Mouse (Mus musculus) retina, postnatal 7 days (tissue): ENCODE measurements around the gene Nsun5.
"Not testable (repeated sequence)": the region's sequence is repeated elsewhere in the genome, so short reads cannot be mapped to it uniquely, and the experiment has no call there.

Source experiments
- DNase-seq: peaks from one replicate; pipeline ENCODE4 v3.0.0-alpha.2; 2012; ENCODE audit warnings: low read depth, low spot score

The Nsun5 gene

DNA sequence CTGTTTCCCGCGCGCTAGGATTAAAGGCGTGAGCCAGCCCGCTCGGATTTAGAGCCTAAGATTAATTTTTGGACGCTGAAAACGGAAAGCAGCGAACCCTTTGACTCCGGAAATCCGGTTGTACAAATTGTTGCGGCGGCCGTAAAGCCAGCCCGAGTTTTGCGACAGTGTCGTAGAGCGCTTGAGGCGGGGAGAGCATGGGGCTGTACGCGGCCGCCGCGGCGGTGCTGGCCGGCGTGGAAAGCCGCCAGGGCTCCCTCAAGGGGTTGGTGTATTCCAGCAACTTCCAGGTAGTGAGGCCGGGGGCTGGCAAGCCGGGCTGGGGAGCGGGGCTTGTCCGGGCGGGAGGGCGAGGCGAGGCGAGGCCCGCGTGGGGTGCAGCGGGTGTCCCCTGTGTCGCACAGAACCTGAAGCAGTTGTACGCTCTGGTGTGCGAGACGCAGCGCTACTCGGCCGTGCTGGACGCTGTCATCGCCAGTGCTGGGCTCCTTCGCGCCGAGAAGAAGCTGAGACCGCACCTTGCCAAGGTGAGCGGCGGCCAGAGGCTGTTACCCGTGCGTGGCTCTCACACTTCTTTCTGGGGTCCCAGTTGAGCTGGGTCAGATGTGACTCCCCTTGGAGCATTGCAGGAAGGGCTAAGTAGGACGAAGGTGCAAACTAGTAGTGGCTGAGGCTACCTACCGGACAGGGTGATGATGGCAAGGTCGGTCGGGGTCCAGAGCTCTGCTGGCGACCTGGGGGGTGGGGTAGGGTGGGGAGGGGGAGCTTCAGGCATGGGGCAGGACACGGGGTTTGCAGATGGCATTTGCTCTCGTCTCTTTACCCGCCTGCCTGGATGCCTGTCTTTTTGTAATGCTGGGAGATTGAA is at the start of gene Nsun5:
Nsun5 (plus strand) TSS at position 167 of the 868 bp plus-strand sequence.
- DNase-seq: peak; percentile 96

DNA sequence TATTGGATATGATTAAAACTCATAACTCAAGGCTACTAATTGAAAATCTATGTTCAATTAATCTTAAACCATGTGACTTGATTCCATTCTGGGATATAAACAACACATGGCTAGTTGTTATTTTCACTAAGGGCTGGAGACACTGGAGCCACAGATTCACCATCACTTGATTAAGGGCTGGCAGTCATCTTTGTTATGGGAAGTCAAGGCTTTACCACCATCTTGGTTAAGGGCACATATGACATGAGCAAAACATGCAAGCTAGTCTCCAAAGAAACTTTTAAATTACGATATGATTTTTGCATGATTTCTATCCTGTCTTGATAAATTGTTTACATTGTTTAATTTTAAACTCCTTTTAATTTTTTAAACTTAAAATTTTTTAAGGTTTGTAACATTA is 47.6 kb upstream of the Nsun5 start:
- DNase-seq: no peak

DNA sequence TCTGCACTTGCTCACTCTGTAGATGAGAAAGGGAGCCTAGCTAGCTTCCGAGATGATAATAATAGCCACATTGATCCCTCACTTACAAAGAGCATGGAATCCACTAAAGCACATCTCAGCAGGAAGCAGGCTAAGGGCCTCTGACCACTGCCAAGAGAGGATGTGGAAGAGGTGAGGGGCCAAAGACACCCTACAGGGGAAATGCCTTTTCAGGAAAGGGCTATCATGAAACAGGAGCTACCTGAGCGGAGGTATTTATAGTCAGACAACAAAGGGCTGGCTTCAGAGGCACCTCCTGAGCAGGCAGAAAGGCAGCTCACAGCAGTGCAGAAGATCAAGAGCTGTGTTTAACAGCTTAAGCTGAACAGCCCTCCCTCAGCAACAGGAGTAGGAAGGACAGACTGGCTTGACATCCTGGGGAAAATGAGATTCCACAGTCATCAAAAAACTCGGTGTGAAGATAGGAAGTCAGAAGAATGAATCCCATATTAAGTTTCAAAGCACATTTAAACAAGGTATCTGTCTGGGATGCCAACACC is 43.6 kb upstream of the Nsun5 start:
- DNase-seq: no peak

DNA sequence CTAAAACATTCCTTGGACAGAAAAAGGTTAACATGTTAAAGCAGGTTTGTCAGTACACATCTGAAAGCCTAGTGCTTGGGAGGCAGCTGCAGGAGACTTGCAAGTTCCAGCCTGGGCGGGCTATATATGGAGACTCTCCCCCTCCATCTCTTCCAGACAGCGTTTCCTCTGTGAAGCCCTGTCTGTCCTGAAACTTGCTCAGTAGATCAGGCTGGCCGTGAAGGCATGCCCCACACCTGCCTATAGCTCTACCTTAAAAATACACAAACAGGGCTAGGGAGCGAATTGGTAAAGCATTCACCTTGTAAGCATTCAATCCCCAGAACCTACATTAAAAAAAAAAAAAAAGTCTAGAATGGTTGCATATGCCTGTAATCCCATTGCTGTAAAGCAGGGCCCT is 40.3 kb upstream of the Nsun5 start:
- DNase-seq: no peak

DNA sequence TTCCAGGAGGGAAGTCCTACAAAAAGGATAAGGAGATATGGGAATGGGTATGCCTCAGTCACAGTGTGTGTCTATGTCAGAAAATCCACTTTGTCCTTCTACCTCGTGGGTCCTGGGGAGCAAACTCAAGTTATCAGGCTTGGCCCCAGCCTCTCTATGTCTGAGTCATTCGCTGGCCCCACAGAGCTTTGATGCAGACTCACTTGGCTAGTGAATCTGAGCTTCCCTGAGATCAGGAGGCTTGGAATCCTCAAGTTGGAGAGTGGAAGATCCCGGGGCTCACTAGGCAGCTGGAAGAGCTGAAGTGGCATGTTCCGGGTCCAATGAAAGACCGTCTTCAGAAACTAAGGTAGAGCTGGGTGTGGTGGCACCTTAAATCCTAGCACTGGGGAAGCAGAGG is 39.6 kb upstream of the Nsun5 start:
- DNase-seq: no peak

DNA sequence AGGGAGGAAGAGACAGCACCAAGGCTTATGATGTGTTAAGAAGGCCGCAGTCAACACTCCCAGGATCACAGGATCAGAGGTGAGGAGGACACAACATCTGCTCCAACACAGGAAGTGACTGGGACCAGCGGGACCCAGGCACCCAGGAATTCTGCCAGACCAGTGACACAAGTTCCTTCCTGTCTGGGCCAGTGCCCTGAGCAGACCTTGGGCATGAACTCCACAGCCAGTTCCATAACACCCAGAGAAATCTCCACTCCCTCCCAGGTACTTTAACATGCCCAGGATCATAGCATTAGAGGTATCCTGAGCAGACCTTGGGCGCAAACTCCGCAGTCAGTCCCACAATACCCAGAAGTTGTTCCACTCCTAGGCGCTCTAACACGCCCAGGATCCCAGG is 38.6 kb upstream of the Nsun5 start:
- DNase-seq: no peak

DNA sequence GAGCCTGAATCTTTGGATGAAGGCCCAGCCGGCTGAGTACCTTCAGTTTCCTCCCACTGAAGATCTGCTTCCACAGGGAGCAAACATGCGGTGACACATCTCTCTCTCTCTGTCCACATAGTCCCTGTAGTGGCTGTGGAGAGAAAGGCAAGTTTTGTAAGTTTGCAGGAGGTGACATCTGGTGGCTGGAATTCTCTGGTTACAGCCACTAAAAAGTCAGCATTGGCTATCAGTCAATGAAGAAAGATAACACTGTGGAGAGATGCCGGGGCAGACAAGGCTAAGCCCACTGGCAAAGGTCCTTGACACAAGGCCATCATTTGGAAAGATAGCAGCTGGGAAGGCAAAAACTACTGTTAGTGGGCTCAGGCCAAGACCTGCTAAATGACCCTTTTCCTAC is 32.2 kb upstream of the Nsun5 start:
- no peak for DNase-seq

DNA sequence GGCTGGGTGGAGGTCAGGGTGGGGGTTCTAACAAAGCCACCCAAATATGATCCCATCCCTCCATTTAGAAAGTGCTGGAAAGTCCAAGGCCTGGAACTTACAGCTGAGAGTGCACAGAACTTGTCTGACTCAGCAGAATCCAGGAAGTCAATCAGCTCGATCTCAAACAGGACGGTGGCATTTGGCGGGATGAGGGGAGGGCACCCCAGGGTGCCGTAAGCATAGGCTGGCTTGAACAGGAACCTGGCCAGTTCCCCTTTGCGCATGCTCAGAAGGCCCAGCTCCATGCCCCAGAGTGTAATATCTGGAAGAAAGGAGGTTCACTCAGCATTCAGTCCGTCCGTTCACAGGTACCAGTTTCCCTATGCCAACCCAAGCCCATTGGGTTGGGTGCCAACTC is 23.8 kb upstream of the Nsun5 start:
- DNase-seq: no peak

DNA sequence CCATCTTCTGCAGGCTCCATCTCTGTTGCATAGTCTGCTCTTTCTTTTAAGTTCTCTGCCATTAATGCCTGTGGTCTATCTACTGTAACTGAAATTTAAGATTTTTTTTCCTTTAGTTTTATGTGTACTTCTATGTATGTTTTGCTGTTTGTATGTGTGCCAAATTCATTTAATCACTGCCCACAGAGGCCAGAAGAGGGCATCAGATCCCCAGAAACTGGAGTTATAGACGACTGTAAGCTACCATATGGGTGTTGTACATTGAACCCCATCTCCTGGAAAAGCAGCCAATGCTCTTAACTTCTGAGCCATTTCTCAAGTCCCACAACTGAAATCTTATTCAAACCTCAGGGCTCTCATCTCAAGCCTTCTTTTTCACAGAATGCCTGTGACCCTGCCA is 23.3 kb upstream of the Nsun5 start:
- DNase-seq: no peak

DNA sequence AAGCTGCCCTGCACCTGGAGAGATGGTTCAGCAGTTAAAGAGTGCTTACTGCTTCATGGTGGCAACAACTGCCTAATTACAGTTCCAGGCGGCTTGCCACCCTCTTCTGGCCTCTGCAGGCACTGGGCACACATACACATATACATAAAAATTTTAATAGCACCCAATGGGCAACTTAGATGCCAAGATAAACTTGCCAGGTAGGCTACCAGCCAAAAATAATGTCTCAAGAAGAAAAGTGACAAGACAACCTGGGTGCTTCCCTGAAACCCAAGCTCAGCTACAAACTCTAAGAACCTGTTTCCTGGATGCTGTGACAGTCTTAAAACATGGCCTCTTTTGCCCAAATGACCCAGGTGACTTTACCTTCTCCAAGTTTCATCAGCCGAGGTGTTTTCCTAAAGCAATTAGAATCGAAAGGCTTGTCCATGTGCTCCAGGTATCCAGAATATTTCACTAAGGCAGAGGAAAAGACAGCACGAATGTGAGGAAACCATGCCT is 22.2 kb upstream of the Nsun5 start:
- no peak for DNase-seq

DNA sequence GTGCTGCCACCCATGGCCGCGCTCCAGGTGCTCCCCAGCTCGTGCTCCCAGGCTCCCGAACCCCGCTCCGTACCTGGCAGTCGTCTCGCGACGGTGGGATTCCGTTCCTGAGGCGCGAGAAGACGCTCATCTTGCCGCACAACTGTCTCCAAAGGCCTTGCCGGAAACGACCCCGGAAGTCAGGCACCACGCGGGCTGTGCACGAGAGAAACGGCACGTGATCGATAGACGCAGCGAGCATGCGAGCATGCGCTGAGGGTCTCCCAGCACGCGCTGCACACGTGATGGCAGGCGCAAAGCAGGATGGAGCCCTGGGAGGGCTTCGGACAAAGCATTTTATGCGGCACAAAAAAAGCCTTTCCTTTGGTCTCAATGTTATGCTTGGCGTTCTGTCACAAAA is 19.9 kb upstream of the Nsun5 start, which contains the start of gene Fkbp6:
Fkbp6 (minus strand) TSS at position 183 of the 400 bp plus-strand sequence.
- DNase-seq: no peak

DNA sequence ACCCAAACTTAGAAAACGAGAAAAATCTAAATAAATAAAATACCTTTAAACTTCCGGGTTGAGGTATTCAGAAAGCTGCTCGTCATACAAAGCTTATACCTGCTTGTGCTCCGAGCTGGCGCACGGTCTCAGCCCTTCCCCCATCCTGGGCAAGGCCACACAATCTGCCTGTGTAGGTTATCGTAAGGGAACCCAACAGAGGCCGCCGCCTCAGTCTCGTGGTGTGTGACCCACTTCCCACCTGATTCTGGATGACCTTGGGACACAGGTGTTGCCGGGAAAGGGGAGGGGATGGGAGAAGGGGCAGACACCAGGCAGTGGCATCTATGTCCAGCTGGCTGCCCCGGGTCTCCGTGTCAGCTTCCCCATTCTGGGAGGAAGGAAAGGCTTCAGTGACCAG is 18.1 kb upstream of the Nsun5 start:
- DNase-seq: no peak

DNA sequence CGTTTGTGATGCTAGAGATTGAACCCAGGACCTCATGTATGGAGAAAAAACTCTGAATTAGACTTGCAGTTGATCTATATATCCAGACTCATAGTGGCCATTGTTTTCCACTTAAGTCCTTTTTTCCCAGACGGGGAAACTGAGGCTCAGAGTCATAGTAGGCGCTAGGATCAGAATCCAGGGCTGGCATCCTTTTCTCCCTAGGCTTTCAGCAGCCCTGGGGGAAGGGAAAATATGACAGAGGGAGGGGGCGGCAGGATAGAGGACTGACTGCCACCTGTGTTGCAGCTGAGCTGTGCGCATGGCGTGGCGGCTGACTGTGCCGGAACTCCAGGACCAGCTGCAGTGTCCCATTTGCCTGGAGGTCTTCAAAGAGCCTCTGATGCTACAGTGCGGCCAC is 16.8 kb upstream of the Nsun5 start, which contains the start of gene Trim50:
Trim50 (plus strand) TSS at position 301 of the 400 bp plus-strand sequence.
- no peak for DNase-seq

DNA sequence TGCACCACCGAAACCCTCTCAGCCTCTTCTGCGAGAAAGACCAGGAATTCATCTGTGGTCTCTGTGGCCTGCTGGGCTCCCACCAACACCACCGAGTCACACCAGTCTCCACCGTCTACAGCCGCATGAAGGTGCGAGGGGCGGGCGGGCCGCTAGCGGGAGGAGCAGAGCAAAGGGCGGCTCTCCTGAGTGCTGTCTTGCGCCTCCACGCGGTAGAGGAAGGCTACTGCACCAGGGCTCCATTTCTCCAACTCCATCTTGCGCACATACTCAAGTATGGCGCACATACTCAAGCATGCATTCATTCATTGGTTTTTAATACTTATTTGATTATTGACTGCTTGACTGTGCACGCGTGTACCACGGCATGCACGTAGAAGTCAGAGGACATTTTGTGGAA is 16.2 kb upstream of the Nsun5 start:
- DNase-seq: no peak

DNA sequence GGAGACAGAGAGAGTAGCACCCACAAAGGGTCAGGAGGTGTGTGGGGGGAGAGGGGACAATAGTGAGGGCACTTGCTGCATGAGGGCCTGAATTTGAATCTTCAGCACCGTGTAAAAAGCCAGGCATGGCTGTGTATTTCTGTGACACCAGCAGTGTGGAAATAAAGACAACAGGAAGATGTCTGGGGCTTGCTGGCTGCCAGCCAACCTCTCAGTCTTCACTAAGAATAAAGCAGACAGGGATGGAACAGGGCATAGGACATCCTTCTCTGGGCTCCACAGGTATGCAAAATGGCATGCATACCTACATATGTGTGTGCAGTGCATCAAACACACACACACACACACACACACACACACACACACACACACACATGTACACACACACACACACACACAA is 13.7 kb upstream of the Nsun5 start:
- no peak for DNase-seq

DNA sequence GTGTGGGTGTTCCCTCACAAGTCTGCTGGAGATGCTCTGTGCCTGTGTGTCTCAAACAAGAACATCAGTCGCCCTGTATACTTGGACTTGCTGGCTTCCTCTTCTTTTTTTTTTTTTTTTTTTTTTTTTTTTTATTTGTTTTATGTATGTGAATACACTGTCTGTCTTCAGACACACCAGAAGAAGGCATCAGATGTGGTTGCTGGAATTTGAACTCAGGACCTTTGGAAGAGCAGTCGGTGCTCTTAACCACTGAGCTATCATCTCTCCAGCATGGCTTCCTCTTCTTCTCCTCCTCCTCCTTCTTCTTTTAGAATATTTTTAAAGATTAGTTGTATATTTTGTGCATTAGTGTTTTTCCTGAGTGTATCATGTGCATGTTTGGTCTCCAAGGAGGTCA is 12.2 kb upstream of the Nsun5 start:
- no peak for DNase-seq

DNA sequence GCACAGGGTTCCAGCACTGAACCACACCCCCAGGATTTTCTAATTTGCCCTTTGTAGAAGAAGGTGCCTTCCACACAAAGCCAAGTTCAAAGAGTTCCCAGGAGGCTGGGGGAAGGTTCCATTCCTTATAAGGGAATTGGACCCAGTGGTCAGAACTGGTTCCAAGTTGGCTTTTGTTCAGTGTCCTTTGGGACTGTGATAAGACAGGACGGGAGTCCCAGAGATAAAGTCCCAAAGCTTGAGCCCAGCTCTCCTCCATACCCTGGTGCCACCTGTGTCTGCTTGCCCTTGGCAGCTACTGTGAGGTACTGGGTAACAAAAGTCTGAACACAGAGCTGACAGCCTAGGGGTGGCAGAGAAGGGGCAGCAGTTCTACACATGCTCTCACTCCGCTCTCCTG is 10.0 kb upstream of the Nsun5 start:
- no peak for DNase-seq

DNA sequence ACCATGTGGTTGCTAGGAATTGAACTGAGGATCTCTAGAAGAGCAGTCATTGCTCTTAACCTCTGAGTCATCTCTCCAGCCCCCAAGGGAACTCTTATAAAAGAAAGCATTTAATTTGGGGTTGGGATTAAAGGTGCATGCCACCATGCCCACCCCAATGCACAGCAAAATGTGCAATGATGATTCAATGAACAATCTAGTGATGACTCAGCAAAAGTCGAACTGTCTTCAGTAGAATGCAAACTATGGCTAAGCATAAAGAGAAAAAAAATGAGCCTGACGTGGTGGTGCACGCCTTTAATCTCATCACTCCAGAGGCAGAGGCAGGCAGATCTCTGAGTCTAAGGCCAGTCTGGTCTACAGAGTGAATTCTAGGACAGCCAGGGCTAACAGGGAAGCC is 7.2 kb upstream of the Nsun5 start:
- DNase-seq: no peak

DNA sequence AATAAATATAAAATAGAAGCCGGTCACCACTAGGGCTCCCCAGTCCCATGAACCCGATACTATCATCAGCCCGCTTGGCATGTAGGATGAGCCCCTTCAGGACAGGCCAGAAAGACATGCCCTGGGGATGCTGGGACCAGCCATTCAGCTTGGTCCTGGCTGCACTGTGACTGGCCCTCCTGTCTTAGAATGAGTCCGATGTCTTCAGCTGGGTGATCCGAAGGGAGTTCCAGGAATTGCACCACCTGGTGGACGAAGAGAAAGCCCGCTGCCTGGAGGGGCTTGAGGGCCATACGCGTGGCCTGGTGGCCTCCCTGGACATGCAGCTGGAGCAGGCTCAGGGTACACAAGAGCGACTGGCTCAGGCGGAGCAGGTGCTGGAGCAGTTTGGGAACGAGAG is 6.2 kb upstream of the Nsun5 start:
- DNase-seq: peak; percentile 57

DNA sequence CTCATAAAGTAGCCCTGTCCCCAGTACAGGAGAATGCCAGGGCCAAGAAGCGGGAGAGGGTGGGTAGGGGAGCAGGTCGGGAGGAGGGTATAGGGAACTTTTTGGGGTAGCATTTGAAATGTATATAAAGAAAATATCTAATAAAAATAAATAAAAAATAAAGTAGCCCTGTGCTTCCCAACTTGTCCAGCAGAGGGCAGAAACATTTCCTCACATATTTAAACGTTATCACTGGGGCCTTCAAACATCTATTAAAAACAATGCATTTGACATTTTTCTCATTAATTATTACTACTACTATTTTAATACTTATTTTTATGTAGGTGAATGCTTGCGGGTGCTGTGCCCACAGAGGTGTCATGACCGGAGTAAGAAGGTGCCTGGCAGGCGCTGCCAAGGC is 1.9 kb upstream of the Nsun5 start:
- DNase-seq: no peak

DNA sequence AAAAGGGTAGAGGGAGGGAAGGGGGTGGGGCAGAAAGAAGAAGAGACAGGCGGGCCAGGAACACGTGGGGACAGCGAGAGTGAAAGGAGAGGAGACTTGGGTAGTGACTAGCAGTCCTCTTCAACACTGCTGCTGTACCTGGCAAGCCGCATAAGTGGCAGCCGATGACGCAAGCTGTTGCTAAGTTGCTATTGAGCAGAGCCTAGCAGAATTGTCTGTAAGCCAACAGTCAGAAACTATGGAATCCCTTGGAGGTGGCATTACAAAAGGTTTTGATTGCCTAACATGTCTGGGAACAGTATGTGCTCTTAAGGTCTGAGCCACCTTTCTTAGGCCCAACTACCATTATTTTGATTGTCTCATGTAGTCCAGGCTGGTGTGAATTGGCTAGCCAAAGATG is 1.4 kb upstream of the Nsun5 start:
- no peak for DNase-seq

DNA sequence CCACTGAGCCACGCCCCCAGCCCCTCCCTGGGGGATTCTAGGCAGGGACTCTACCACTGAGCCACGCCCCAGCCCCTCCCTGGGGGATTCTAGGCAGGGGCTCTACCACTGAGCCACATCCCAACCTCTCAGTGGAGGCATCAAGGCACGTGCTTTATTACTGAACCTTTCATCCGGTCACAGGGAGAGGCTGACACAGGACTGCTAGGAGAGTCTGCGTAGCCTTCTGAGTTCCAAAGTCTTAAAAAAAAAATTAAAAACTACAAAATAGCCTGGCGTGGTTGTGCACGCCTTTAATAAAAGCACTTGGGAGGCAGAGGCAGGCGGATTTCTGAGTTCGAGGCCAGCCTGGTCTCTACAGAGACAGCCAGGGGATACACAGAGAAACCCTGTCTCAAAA is 557 bp upstream of the Nsun5 start:
- not testable (repeated sequence) for DNase-seq

DNA sequence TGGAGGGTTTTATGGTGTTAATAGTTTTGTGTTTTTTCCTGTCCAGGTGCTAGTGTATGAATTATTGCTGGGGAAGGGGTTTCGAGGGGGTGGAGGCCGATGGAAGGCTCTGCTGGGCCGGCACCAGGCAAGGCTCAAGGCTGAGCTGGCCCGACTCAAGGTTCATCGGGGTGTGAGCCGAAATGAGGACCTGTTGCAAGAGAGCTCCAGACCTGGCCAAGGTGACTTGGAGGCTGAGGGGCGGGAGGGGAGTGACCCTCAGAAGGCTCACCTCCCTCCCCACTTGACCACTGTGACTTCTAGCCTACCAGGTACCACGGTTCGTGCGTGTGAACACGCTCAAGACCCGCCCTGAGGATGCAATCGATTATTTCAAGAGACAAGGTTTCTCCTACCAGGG is 1.4 kb downstream of the Nsun5 start:
- DNase-seq: no peak
